Mouse (Mus musculus) right cerebral cortex, postnatal 14 days (tissue): ENCODE data around the gene Mfn2.
"Not testable (repeated sequence)": the region's sequence is repeated elsewhere in the genome, so short reads cannot be mapped to it uniquely, and the experiment has no call there.

Experiments used
- DNase-seq: peaks from one replicate; pipeline ENCODE4 v3.0.0; 2022

Gene Mfn2

DNA sequence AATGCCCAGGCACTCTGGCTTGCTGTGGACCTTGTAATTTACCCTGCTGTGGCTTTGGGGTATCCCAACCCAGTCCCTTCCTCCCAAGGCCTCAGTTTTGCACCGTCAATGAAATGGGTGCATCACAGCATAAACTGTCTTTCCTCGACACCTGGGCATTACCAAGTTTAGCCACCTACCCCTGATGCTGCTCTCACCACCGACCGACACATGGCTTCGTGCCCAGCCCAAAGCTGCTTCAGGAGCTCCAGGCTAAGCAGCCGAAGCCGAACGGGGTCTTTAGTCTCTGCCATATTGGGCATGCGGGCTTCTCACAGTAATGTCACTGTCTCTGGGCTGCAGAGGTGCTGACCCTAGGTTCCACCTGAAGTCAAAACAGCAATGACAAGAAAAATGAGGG, 38.4 kb downstream of the Mfn2 start:
- no peak for DNase-seq

- DNase-seq: no peak
These were observed 38.9 kb downstream of the Mfn2 start for GRCm38 (mm10) chr4:147865651-147866050.

- no peak for DNase-seq
These were observed 42.5 kb downstream of the Mfn2 start for GRCm38 (mm10) chr4:147862051-147862450.

DNA sequence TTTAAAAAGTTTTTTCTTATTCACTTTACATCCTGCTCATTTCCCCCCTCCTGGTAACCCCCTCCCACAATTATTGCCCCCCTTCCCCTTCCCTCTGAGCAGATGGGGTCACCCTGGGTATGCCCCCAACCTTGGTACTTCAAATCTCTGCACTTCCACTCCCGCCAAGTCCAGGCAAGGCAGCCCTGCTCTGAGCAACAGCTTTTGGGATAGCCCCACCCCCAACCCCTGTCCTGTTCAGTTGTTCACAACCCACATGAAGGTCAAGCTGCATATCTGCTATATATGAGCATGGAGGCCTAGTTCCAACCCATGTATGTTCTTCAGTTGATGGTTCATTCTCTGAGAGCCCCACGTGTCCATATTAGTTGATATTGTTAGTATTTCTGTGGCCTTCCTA, 53.7 kb downstream of the Mfn2 start:
- DNase-seq: no peak

- no peak for DNase-seq
These were observed 55.9 kb downstream of the Mfn2 start for GRCm38 (mm10) chr4:147848584-147848991.

DNA sequence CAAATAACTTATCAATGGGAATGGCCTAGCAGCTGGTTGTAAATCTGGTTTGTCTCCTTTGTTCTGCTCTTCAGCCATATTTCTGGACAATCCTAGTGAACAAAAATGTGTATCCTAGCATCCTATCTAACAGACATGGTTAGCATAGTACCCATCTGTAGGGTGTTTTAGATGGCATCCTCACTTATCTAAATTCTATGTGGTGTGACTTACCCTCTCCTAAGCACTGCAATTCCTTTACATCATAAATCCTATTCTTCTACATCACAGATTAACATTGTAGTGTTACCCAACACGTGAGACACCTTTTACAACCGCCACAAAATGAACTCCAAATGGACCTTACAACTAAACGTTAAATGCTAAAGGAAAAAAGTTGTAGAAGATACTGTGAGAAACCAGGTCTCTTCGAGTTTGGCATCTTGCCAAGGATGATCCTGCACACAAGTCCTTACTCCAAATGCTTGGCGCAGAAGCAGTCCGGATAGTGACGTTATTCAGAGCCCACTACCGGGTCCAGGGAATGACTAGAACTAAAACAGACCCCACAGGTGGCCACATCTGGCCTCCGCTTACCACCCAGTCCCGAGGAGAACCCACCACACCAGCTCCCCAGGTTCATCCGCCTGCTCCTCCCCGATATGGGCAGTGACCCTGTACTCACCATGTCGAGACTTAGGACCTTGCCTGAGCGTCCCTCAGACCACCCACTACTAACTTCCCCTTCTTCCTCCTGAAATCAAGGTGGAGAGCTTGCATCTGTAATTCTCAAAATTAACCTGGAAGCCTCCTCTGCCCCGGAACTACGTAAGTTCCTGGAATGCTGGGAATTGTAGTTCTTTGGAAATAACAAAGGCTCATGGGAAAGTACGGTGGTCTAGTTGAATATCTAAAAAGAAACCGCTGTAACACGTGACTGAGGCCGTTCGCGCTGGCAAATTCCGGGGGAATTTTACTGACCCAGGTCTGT, 56.6 kb downstream of the Mfn2 start, which contains the start of gene Zfp933:
TSS of gene Zfp933 (minus strand) at position 753 of the 970 bp plus-strand sequence.
- DNase-seq: peak; percentile 25

DNA sequence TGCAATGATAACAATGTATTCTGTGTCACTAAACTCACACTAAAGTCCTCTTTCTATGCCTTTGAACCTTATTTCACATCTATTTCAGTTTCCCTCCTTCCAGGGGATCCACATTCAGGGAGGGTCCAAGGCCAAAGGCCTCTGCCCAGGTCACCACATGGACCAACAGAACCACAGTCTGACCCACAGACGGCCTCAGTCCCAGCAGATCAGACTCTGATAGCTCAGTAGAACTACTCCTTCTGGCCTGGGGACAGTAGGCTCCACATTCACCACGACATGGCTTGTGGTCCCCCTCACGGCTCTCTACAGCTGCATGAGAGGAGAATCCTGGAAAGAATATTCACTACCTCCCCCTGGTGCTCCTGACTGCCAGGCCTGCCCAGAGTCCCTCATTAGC, 61.6 kb downstream of the Mfn2 start:
- DNase-seq: no peak

DNA sequence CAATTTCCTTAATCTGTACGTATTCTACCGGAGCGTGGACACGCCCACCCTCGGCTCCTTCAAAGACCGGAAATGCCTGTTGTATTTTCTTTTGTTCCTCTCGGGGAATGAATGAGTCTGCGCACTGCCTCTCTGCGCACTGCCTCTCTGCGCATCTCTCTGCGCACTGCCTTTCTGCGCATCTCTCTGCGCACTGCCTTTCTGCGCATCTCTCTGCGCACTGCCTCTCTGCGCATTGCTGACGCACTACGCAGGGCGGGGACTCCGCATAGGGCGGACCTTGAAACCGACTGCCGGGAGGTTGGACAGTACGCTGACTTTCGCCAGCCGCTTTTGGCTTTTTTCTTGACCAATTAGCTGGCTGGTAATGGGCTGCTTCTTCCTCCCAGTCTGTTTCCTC, 65.2 kb downstream of the Mfn2 start:
- not testable (repeated sequence) for DNase-seq

DNA sequence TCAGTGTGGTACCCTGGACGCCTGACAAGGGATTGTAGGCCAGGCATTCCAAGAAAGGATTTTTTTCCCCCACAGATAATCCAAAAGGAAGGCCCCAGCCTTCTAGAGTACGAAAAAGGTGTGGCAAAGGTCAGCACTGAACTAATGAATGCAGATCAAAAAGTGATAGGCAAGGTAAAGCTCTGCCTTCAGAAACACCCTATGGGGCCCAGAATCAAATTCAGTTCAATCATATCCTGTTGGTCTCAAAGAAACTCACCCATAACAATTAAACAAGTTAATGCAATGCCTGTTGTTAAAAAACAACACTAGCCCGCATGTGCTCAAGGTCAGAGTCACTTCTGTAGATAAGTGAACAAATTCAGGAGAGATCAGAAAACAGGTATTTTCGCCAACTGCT, 80.1 kb downstream of the Mfn2 start:
- no peak for DNase-seq
